Mouse (Mus musculus): ENCODE results near the gene Gbp2b. TPM values are rescaled to one million over a fixed set of nuclear protein-coding genes. Genes with fewer than 3 reads are reported as not detected.

The Gbp2b gene
- polyA plus RNA-seq, 1 experiment, result not detected

DNA sequence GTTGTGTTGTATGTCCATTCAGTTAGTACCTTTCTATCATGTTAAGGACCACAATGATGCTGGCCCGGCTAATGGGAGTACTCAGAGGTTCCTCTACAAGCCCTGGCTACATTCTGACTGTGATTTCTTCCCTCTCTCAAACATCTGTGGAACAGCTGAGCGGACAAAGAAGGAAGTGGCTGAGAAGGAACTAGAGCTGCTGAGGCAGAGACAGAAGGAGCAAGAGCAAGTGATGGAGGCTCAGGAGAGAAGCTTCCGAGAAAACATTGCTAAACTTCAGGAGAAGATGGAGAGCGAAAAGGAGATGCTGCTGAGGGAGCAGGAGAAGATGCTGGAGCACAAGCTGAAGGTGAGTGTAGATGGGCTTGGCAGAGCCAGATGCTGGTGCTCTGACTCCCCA is 23.9 kb upstream of the Gbp2b start:
- TF ChIP-seq POLR2A (IDR thresholded peaks at IDR 0.05; ENCODE audit: borderline replicate concordance, low read depth, low read length), result no peak
- TF ChIP-seq CTCF (IDR thresholded peaks at IDR 0.05; ENCODE audit: low read depth, low read length), result no peak
- H3K4me3 ChIP-seq (ENCODE audit: insufficient read depth, low read length), result no peak overlapping the region
- no peaks in the 10 kb centered on the region for H3K4me1 ChIP-seq (ENCODE audit: control insufficient read depth, insufficient read depth, low read length)
- no peak overlapping the region for H3K27ac ChIP-seq (ENCODE audit: insufficient read depth, low read depth, low read length)

DNA sequence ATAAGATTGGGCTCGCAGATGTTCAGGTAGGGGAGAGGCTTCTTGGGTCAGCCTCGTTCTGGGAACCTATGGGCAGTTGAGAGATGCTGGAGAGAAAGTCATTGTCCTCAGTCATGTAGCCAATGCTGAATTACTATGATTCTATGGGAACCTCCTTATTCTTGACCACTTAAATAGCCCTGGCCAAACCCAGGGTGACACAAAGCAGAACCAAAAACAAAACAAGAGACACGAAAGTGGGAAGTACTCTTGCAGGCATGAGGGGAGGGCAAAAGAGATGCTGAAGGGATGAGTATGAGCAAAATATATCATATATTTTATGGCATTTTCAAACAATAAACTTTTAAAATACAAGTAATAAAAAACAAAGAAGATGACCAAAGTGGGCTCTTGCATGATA is 17.5 kb upstream of the Gbp2b start:
- TF ChIP-seq POLR2A (IDR thresholded peaks at IDR 0.05; ENCODE audit: borderline replicate concordance, low read depth, low read length) (no peak), CTCF (IDR thresholded peaks at IDR 0.05; ENCODE audit: low read depth, low read length) (no peak)

DNA sequence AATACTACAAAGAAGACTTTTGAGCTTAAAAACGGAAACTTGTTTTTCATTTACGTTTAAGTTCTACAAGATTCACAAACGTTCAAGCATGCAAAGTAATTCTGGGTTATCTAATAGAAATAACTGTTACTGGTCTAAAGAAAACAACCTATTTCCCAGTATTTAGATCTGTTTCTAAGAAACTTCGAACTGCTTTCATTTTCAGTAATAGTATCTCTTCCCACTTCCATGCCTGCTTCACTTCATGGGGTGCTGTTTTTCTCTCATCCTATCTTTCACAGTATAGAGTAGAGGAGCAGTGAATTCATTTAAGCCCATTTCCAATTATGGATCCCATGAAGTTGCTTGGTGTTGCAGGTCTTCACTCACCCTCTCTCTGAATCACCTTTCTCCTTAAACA is 16.3 kb upstream of the Gbp2b start:
- Histone ChIP-seq H3K4me3 (ENCODE audit: insufficient read depth, low read length) (no peak overlapping the region), H3K27ac (ENCODE audit: insufficient read depth, low read depth, low read length) (no peak overlapping the region), H3K4me1 (ENCODE audit: control insufficient read depth, insufficient read depth, low read length) (no peaks in the 10 kb centered on the region)
- no peak for TF ChIP-seq POLR2A (IDR thresholded peaks at IDR 0.05; ENCODE audit: borderline replicate concordance, low read depth, low read length)
- no peak for TF ChIP-seq CTCF (IDR thresholded peaks at IDR 0.05; ENCODE audit: low read depth, low read length)

More for the DNA sequence above, 17.5 kb upstream of the Gbp2b start:
- H3K27ac ChIP-seq (ENCODE audit: insufficient read depth, low read depth, low read length), result no peak overlapping the region
- H3K4me1 ChIP-seq (ENCODE audit: control insufficient read depth, insufficient read depth, low read length), result no peaks in the 10 kb centered on the region
- no peak overlapping the region for H3K4me3 ChIP-seq (ENCODE audit: insufficient read depth, low read length)

DNA sequence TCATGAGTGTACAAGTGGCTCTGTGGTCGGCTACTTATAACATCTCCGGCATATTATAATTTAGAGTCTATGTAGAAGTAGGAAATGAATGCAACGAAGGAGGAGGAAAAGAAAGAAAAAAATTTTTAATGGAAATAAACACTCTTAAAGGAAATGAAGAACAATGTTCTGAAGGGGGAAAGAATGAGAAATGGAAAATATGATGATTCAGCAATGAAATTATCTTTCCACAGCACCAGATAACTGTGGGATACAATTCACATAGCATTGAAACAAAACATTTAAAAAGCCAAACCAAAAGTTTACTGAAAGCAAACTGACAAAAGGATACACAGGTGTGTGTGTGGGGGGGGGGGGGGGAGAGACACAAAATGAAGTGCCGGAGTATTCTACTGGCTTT is 11.6 kb upstream of the Gbp2b start:
- H3K4me3 ChIP-seq (ENCODE audit: insufficient read depth, low read length), result no peak overlapping the region
- H3K4me1 ChIP-seq (ENCODE audit: control insufficient read depth, insufficient read depth, low read length), result no peaks in the 10 kb centered on the region
- TF ChIP-seq POLR2A (IDR thresholded peaks at IDR 0.05; ENCODE audit: borderline replicate concordance, low read depth, low read length) (no peak), CTCF (IDR thresholded peaks at IDR 0.05; ENCODE audit: low read depth, low read length) (no peak)
- H3K27ac ChIP-seq (ENCODE audit: insufficient read depth, low read depth, low read length), result no peak overlapping the region

DNA sequence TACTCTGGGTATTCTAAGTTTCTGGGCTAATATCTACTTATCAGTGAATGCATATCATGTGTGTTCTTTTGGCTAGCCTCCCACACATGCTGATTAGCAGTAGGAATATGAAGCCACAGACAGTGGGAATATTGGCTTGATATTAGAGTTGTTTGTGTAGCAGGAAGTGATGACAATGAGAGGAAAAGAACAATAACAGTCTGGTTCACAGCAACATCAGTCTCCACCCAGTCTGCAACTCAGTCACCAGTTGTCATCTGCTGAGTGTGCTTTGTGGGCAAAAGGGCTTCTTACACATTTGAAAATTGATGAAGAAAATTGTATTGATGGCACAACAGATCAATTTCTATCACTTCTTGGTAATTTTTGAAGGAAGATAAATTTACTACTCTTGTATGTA is 7.3 kb upstream of the Gbp2b start:
- TF ChIP-seq POLR2A (IDR thresholded peaks at IDR 0.05; ENCODE audit: borderline replicate concordance, low read depth, low read length) (no peak), CTCF (IDR thresholded peaks at IDR 0.05; ENCODE audit: low read depth, low read length) (no peak)
- Histone ChIP-seq H3K4me3 (ENCODE audit: insufficient read depth, low read length) (no peak overlapping the region), H3K4me1 (ENCODE audit: control insufficient read depth, insufficient read depth, low read length) (peaks cover 4% of the 10 kb centered on the region), H3K27ac (ENCODE audit: insufficient read depth, low read depth, low read length) (no peak overlapping the region)

DNA sequence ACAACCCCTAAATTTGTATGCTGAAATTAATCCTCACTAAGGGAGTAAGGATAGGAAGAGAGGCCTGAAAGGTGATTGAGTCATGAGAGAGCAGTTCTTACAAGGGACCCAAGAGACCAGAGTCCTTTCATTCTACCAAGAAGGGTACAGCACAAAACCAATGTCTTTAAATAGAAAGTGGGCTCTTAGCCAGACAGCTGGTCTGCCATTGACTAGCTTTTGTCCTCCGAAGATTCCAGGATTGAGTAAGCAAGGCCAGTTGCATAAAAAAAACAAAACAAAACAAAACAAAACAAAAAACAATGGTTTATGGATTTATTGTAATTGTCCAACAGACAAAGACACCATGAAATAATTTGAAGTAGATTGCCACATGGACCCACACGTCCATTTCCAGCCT is 5.8 kb upstream of the Gbp2b start:
- Histone ChIP-seq H3K4me3 (ENCODE audit: insufficient read depth, low read length) (no peak overlapping the region), H3K4me1 (ENCODE audit: control insufficient read depth, insufficient read depth, low read length) (peaks cover 4% of the 10 kb centered on the region), H3K27ac (ENCODE audit: insufficient read depth, low read depth, low read length) (no peak overlapping the region)
- TF ChIP-seq POLR2A (IDR thresholded peaks at IDR 0.05; ENCODE audit: borderline replicate concordance, low read depth, low read length) (no peak), CTCF (IDR thresholded peaks at IDR 0.05; ENCODE audit: low read depth, low read length) (no peak)

DNA sequence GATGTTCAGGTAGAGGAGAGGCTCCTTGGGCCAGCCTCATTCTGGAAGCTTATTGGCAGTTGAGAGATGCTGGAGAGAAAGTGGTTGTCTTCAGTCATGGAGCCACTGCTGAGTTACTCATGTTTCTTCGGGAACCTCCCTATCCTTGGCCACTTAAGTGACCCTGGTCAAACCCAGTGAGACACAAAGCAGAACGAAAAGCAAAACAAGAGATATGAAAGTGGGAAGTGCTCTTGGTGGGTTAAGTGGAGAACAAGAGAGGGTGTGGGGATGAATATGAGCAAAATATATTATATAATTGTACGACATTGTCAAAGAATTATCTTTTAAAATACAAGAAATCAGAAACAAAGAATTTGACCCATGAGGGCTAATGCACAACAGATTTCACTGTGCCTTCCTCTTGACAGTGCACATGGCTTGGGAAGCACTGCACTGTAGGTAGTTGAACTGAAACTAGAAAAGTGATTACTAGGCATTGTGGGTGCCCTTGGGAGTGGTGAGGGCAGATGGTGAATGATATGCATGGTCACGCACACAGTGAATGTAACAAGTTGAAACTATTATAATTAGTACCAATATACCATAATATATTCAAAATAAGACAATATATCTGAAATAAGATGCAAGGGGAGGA is 4.1 kb upstream of the Gbp2b start:
- peak overlapping the region; percentile 27; the same call in 1 of the 2 replicates for H3K27ac ChIP-seq (ENCODE audit: insufficient read depth, low read depth, low read length)
- TF ChIP-seq POLR2A (IDR thresholded peaks at IDR 0.05; ENCODE audit: borderline replicate concordance, low read depth, low read length) (no peak), CTCF (IDR thresholded peaks at IDR 0.05; ENCODE audit: low read depth, low read length) (no peak)
- H3K4me3 ChIP-seq (ENCODE audit: insufficient read depth, low read length), result no peak overlapping the region
- H3K4me1 ChIP-seq (ENCODE audit: control insufficient read depth, insufficient read depth, low read length), result peaks cover 4% of the 10 kb centered on the region

DNA sequence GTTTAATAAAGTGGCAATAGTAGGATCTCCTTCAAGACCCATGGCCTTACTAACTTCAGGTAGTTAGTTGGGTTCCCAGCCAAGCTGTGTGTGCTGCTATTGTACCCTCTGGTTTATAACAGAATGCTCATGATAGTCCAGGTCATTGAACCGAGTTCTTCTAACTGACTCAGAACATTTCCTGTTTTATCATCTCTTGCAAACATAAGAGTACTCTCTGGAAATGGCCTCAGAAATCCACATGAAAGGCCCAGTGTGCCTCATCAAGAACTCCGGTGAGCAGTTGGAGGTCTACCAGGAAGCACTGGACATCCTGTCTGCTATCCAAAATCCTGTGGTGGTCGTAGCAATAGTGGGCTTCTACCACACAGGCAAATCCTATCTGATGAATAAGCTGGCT is 3.3 kb downstream of the Gbp2b start:
- Histone ChIP-seq H3K4me1 (ENCODE audit: control insufficient read depth, insufficient read depth, low read length) (no peaks in the 10 kb centered on the region), H3K27ac (ENCODE audit: insufficient read depth, low read depth, low read length) (no peak overlapping the region), H3K4me3 (ENCODE audit: insufficient read depth, low read length) (no peak overlapping the region)
- no peak for TF ChIP-seq POLR2A (IDR thresholded peaks at IDR 0.05; ENCODE audit: borderline replicate concordance, low read depth, low read length)
- no peak for TF ChIP-seq CTCF (IDR thresholded peaks at IDR 0.05; ENCODE audit: low read depth, low read length)

DNA sequence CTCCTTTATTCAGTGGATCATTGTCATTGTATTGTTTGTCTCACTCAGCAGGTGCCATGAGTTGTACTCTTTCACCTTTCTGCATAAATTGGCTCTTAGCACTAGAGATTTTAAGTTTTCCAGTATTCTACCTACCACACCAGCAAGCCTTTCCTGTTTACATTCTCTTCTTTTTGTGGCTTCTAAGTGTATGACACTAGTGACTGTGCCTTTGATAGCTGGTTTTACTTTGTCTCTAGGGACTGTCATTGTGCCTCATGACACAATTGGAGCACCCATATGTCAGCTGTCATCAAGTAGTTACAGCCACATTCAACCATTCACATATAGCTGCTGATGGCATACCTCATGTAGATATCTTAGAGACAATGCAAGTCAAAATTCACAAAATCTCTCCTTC is 7.0 kb downstream of the Gbp2b start:
- no peaks in the 10 kb centered on the region for H3K4me1 ChIP-seq (ENCODE audit: control insufficient read depth, insufficient read depth, low read length)
- TF ChIP-seq CTCF (IDR thresholded peaks at IDR 0.05; ENCODE audit: low read depth, low read length), result no peak
- H3K4me3 ChIP-seq (ENCODE audit: insufficient read depth, low read length), result no peak overlapping the region
- no peak overlapping the region for H3K27ac ChIP-seq (ENCODE audit: insufficient read depth, low read depth, low read length)

DNA sequence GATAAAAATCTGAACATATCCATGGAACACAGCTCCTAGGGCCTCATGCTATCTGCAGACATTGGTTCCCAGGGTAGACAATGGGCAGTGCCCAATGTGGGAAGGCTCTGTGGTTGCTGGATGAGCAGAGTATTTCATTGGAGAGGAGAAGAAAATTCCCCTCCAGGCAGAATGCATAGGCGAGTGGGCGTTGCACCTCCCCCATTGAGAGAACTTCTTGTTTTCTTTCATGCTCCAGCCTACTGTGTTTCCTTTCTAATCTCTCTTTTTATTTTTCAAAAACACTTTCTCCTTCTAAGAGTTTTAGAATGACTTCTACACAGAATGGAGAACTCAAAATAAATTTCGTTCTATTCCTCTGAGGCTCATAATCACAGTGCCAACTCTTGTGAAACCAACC is 24.0 kb downstream of the Gbp2b start:
- Histone ChIP-seq H3K27ac (ENCODE audit: insufficient read depth, low read depth, low read length) (no peak overlapping the region), H3K4me3 (ENCODE audit: insufficient read depth, low read length) (no peak overlapping the region), H3K4me1 (ENCODE audit: control insufficient read depth, insufficient read depth, low read length) (peaks cover 5% of the 10 kb centered on the region)
- TF ChIP-seq CTCF (IDR thresholded peaks at IDR 0.05; ENCODE audit: low read depth, low read length) (no peak), POLR2A (IDR thresholded peaks at IDR 0.05; ENCODE audit: borderline replicate concordance, low read depth, low read length) (no peak)

DNA sequence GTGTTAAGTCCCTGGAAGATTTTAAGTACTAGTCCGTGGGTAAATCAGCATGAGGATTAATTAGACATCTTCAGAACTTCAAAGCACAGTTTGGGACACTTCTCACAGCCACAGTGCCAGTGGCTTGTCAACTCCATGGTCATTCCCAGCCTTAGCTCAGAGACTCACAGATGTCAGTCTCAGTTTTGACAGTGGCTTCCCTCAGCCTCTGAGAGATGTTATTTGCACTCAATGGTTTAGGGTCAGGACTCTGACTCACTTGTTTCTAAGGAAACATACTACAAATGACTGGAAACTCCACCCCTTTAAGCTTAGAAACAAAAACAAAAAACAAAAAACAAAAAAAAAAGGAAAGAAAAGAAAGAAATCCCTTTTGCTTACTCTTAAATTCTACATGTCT is 25.0 kb downstream of the Gbp2b start:
- Histone ChIP-seq H3K4me1 (ENCODE audit: control insufficient read depth, insufficient read depth, low read length) (peaks cover 5% of the 10 kb centered on the region), H3K27ac (ENCODE audit: insufficient read depth, low read depth, low read length) (no peak overlapping the region), H3K4me3 (ENCODE audit: insufficient read depth, low read length) (no peak overlapping the region)
- TF ChIP-seq POLR2A (IDR thresholded peaks at IDR 0.05; ENCODE audit: borderline replicate concordance, low read depth, low read length) (no peak), CTCF (IDR thresholded peaks at IDR 0.05; ENCODE audit: low read depth, low read length) (no peak)
